Mouse (Mus musculus): ENCODE measurements around the gene Atl2. TPM values are rescaled to one million over a fixed set of nuclear protein-coding genes. Genes with fewer than 3 reads are reported as not detected.

Gene Atl2
- polyA plus RNA-seq (2012; rRNA removed): 42.5 and 45.1 TPM in 2 replicates

DNA sequence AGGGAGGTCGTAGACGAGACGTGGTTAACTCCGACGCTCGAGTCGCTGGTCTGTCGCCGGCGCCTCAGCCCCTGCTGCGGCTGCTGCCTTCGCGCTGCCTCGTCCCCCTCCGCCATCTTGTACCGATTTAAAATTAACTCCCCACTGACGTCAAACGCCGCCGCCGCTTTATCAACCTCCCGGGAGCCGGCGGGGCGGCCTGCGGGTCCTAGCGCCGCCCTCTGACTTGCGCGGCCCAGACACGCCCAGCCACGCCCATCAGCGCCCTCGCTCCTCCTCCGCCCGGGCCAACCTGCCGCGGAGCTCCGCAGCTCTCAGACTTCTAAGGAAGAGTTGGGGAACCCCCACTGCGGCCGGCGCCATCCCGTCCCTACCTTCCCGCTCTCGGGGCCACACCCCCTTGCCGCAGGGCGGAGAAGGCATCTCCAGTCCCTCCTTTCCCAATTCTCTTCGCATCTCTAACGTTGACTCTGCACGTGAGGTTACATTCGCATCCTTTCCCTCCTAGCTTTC is at the start of gene Atl2:
Atl2 (minus strand) TSS at position 213 of the 513 bp plus-strand sequence.
- DNase-seq (ENCODE audit: extremely low spot score in 1 of 2, low spot score in 1 of 2): peak; percentile 87 to 95

DNA sequence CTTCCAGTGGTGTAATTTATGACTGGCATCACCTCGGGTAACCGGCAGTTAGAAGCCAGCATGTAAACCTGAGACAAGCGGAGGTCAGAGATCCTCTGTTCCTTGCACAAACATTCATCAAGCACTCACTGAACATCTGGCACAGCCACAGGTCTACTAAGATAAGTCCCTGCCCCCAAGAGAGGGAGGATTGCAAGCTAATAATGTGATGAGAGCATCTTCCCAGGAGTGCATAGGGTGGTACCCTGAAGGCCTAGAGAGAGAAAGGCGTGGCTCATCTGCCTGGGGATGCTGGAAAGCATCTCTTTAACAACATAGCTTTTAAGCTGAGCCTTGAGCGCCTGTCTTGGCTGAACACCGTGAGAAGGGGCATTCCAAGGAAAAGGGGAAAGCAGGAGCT is 48.9 kb upstream of the Atl2 start:
- DNase-seq (ENCODE audit: extremely low spot score in 1 of 2, low spot score in 1 of 2): no peak

- DNase-seq (ENCODE audit: extremely low spot score in 1 of 2, low spot score in 1 of 2): no peak
Measured at GRCm38 (mm10) chr17:79942418-79942817, 46.5 kb upstream of the Atl2 start.

- DNase-seq (ENCODE audit: extremely low spot score in 1 of 2, low spot score in 1 of 2): no peak
Measured at GRCm38 (mm10) chr17:79939133-79939532, 43.2 kb upstream of the Atl2 start.

GRCm38 (mm10) chr17:79937921-79938601 is 42.1 kb upstream of the Atl2 start:
- DNase-seq (ENCODE audit: extremely low spot score in 1 of 2, low spot score in 1 of 2): no peak

DNA sequence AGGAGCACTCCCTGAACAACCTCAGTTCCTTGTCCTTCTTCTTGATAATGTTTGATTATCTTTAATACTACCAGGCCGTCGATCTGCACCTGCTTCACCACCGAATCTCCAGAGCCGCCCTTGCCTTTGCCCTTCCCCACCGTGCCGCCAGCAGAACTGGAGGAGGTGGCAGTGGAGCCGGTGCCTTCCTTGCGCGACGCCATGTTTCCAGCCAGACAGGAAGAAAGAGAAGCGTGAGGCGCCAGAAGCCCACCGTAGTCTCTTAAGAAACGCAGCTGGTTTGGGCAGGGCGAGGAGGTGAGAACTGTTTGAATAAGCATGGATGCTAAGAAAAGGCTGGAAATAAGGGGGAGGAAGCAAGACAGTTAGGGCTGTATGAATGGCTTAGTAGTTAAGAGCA is 38.4 kb upstream of the Atl2 start:
- no peak for DNase-seq (ENCODE audit: extremely low spot score in 1 of 2, low spot score in 1 of 2)

DNA sequence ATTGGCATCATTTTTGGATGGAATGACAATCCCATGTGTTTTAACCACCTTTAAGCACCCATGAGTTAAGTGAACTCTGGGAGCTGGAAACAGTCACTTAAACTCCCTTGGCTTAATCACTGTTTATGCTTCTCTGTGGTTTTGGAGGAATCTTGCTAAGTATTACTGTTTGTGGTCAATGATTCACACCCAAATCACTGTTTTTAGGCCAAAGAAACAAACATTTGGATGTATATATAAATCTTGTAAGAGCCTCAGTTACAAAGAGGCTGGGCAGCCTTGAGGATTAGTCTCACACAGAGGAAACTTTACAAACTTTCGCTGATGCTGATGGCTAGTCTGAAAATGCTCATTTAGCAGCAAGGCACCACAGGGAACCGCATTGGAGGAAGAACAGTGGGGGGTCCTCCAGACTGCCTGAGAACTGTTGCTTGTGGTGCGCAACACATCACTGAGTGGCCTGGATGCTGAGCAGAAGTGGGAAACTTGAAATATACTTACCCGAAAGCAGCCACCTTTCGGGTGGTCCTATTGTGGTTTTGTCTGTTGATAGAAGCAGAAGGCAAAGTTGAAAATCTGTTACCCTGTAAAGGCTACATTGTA is 36.9 kb upstream of the Atl2 start:
- no peak for DNase-seq (ENCODE audit: extremely low spot score in 1 of 2, low spot score in 1 of 2)

DNA sequence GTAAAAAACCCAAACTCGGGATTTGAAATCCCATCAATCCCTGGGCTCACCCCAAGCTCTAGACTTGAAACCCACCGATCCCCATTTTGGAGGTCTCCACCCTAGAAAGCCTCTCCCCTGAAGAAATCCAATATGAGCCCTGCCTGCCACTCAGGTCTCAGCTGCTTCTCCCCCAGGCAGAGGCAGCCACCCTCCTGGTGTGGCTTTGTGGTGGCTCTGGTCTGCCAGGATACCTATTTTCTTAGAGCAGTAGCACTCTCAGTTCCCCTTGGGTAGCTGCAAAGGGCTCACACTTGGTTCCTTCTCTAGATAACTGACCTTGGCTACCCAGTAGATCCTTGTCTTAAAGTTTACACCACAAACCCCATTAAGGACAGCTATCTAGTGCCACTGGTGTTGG is 31.2 kb upstream of the Atl2 start:
- no peak for DNase-seq (ENCODE audit: extremely low spot score in 1 of 2, low spot score in 1 of 2)

DNA sequence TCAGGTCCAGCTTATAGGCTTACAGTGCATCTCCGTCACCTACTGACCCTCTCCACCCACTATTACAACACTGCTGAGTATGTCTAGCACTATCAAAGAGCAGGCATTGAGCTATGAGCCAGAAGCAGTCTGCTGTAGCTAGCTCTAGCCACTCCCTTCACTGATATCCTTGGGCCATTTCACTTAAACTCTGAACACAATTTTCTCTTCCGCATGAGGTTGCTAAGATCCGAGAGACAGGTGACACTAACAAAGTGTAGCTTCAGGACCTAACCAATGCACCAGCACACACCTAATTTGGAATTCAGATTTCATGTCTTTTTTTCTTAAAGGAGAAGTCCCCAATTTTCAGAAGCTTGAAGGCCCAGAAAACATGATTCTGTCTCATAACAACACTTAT is 30.6 kb upstream of the Atl2 start:
- no peak for DNase-seq (ENCODE audit: extremely low spot score in 1 of 2, low spot score in 1 of 2)

- no peak for DNase-seq (ENCODE audit: extremely low spot score in 1 of 2, low spot score in 1 of 2)
Measured at GRCm38 (mm10) chr17:79925865-79926421, 30.0 kb upstream of the Atl2 start.

DNA sequence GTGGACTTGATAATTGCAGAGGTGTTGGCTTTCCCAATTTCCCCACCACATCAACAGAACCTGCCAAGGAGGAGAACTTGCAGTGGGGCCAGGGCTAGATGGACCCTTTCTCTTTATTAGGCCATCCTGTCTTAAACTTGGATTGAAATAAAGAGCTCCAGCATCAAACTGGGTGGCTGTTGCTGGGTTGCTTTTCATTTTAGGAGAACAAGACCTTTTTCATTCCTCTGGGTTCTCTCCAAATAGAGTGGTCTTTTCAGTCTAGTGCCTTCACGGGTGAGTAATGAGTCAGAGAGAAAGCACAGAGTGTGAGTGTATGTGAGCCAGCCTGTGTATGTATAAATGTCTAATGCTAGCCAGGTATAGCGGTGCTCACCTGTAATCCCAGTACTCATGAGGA is 24.4 kb upstream of the Atl2 start:
- peak; percentile 30 to 34 for DNase-seq (ENCODE audit: extremely low spot score in 1 of 2, low spot score in 1 of 2)

DNA sequence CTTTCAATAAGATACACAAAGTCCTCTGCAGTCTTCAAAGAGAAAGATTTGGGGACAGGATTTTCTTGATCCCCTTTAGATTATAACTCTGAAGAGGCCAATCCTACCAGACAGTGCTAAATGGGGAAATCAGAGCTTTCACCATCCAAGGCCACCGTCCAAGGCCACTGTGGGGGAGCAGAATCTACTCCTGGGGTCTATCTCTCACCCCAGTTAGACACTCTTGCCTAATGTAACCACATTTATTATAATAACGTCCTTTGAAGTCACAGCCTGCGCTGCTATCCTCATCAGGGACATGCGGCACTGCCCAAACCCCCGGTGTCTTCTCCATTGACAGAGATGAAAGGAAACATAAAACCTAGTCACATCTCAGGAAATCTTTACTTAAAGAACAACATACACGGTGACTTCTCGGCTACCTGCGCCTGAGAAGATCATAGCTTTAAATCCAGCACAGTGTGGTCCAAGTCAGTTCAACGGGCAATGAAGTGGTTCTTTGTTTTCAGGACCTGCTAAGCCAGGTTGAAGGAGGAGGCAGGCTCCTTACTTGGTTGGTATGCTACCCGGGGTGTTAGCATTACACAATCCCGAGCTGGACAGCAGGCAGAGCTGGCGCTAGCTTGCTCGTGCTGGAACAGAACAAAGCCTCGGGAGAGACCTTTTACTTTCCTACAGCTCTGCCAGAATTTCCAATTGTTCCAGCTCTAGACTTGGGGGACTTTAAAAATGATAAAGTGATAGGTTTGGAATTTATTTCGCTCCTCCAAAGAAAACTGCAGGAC is 23.8 kb upstream of the Atl2 start:
- peak in 1 of 2 experiments; percentile 19 for DNase-seq (ENCODE audit: extremely low spot score in 1 of 2, low spot score in 1 of 2)

DNA sequence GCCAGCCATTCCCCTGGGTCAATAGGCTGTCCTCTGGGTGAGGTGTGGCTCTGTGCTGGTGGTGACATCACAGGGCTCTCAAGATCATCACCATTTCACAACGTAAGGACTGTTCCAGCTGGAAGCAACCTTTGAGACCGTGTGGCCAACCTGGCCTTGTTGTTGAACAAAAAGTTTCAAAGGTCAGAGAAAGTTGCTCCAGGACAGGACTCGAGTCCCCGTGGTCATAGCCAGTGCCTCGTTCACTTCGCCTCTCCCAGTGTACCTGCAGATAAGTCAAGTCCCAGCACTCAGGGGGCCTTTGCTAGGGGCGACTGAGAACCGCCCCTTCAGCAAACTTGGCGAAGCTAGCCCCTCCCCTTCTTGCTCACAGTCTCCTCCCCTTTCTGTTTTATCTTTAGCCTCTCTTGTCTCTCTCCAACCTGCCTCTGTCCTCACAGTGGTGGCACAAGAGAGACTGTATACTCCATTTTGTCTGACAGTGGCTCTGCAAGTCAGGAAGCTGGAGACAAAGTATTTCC is 22.6 kb upstream of the Atl2 start:
- DNase-seq (ENCODE audit: extremely low spot score in 1 of 2, low spot score in 1 of 2): no peak

DNA sequence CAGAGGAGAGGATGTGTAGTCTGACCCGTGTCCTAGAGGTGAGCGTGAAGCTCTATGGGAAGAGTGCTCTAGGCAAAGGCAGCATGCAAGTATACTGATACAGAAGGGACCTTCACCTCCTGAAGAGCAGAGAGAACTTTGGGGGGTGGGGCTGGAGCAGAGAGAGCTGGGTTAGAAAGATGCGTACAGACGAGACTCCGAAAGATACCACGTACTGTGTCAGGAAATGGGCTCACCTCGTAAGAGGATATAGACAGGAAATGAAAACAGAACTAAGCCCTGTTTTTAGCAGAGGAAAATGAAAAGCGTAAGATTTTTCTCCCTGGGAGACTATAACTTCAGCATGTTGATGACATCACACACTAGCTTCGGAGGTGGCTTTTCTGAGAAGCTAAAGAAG is 21.1 kb upstream of the Atl2 start:
- DNase-seq (ENCODE audit: extremely low spot score in 1 of 2, low spot score in 1 of 2): no peak

GRCm38 (mm10) chr17:79912174-79912573 is 16.3 kb upstream of the Atl2 start:
- DNase-seq (ENCODE audit: extremely low spot score in 1 of 2, low spot score in 1 of 2): no peak

GRCm38 (mm10) chr17:79911718-79912117 is 15.8 kb upstream of the Atl2 start:
- no peak for DNase-seq (ENCODE audit: extremely low spot score in 1 of 2, low spot score in 1 of 2)

DNA sequence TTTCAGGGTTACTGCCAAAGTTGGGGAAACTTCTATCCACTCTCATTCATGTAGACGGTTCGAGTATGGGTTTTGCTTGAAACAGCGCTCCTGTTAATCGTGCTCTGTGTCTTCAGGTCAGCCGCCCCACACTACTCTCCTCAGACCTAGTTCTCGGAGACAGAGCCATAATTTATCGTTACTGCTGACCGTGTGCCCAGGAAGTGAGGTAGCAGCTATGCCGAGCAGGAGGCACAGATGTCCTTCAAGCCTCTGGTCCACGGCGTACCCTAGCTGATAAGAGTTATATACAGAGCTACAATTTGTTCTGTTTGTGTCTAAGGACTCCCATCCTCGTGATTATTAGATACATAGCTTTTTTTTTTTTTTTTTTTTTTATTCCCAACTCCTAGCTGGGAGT is 13.6 kb upstream of the Atl2 start:
- no peak for DNase-seq (ENCODE audit: extremely low spot score in 1 of 2, low spot score in 1 of 2)

DNA sequence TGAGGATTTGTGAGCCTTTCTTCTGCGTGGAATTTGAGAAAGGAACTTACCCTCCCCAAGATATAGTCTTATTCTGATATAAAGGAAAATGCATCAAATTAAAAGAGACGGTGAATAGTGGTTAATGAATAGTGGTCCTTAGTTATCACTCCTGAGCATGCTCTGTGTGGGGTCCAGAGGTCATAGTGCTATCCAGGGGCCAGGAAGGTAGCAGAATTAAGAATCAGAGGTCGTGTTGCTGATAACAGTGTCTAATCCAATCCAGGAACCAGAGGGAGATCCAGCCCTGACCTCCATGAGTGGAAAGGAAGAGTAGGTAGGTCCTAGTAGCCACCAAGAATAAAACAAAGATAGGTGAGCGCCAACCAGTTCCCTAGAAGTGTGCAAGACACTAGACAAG is 11.8 kb upstream of the Atl2 start:
- DNase-seq (ENCODE audit: extremely low spot score in 1 of 2, low spot score in 1 of 2): no peak

GRCm38 (mm10) chr17:79906791-79907494 is 11.0 kb upstream of the Atl2 start:
- no peak for DNase-seq (ENCODE audit: extremely low spot score in 1 of 2, low spot score in 1 of 2)

GRCm38 (mm10) chr17:79904593-79904992 is 8.7 kb upstream of the Atl2 start:
- no peak for DNase-seq (ENCODE audit: extremely low spot score in 1 of 2, low spot score in 1 of 2)
